Comparison of ENCODE assay signal across 9 mouse cellular contexts in genomic region chr1:120586500-120587110, GRCm38 (mm10). TPM values are rescaled to one million over a fixed set of nuclear protein-coding genes. Genes with fewer than 3 reads are reported as not detected.
A peak's percentile ranks its signal among the peaks of the same experiment; 100 is the strongest.
DNase-seq lines count a peak whose midpoint lies in the region; ATAC-seq and TF ChIP-seq lines count a peak whose summit lies in the region.
"Had no signal": no experiment of that assay in that cellular context is flagged by ENCODE, and none has a peak within 500 bp of the region (broad histone marks: within the 10 kb centered on the region; RNA-seq: fewer than 3 reads in every experiment).

No protein-coding gene starts in this region.

- H3K9ac ChIP-seq in ES-Bruce4 (ENCODE audit: low read depth, poor library complexity, severe bottlenecking) = no peak overlapping the region
- H3K9ac ChIP-seq: heart, embryonic 13.5 days had no signal

- DNase-seq in CD4-positive, CD25-positive, alpha-beta regulatory T cell, adult 2 months (ENCODE audit: low read depth, low spot score) = peak; percentile 63
- peak; percentile 47 for DNase-seq in cerebellum, adult 9-11 months
- peak; percentile 71 for DNase-seq in gastrocnemius, postnatal 10 days
- peak; percentile 52 to 81 for DNase-seq in kidney, postnatal 36 days
- DNase-seq in lung, postnatal 25 days (ENCODE audit: low spot score) = peak; percentile 41
- DNase-seq in right cerebral cortex, postnatal 25 days = peak; percentile 54

- H3K9me3 ChIP-seq in ES-Bruce4 (replicated peaks; ENCODE audit: control insufficient read depth, insufficient read depth, low read length, poor library complexity, severe bottlenecking) = no peaks in the 10 kb centered on the region
- H3K9me3 ChIP-seq: heart, embryonic 13.5 days had no signal

- TF ChIP-seq EP300 in ES-Bruce4 (IDR thresholded peaks at IDR 0.05; ENCODE audit: insufficient read depth, low read depth, low read length) = no peak

- ATAC-seq in CD4-positive, CD25-positive, alpha-beta regulatory T cell, adult 4 months = no peak

- no peaks in the 10 kb centered on the region for H3K27me3 ChIP-seq in ES-Bruce4 (ENCODE audit: control insufficient read depth, insufficient read depth, low read length, poor library complexity, severe bottlenecking)

- TF ChIP-seq CTCF in ES-Bruce4 (IDR thresholded peaks at IDR 0.05; ENCODE audit: low read depth, low read length) = peak; percentile 49

- no peak overlapping the region for H3K4me3 ChIP-seq in ES-Bruce4 (ENCODE audit: low read depth, low read length)
- H3K4me3 ChIP-seq: heart, embryonic 13.5 days had no signal

- H3K4me1 ChIP-seq in ES-Bruce4 (ENCODE audit: control insufficient read depth, insufficient read depth, low read length) = no peaks in the 10 kb centered on the region
- H3K4me1 ChIP-seq: heart, embryonic 13.5 days had no signal

- TF ChIP-seq POLR2A in ES-Bruce4 (IDR thresholded peaks at IDR 0.05; ENCODE audit: insufficient read depth, low read length) = no peak

- H3K27ac ChIP-seq in ES-Bruce4 (ENCODE audit: insufficient read depth, low read length) = no peak overlapping the region
- H3K27ac ChIP-seq: heart, embryonic 13.5 days had no signal

- H3K36me3 ChIP-seq in ES-Bruce4 (ENCODE audit: control insufficient read depth, insufficient read depth, low read length, poor library complexity, severe bottlenecking) = no peaks in the 10 kb centered on the region
- H3K36me3 ChIP-seq: heart, embryonic 13.5 days had no signal

RNA-seq across cellular contexts. Expression of gene En1, which starts 15.6 kb away (rescaled TPM):
- not detected for polyA plus RNA-seq in CD4-positive, CD25-positive, alpha-beta regulatory T cell, adult 4 months (2017; shearing (Covaris generic))
- 0.61 TPM in 1 of 2 replicates, not detected in the other for polyA plus RNA-seq in ES-Bruce4 (2011; ENCODE audit: insufficient read depth, insufficient read length, low read depth, missing spikeins)
- 1 to 10 TPM; 7.3 to 9.2 TPM for total RNA-seq in gastrocnemius, postnatal 10 days (2021)
- polyA plus RNA-seq: heart, embryonic 13.5 days had no signal
